Mouse (Mus musculus) C2C12 (cell line): Measurements from ENCODE around the gene Eif5a2.

Experiments used
- CTCF ChIP-seq: IDR thresholded peaks from one replicate; pipeline ENCODE4 v1.5.1; 2011; ENCODE audit not compliant: control insufficient read depth, insufficient read depth, insufficient read length
- MAX ChIP-seq: IDR thresholded peaks from one replicate; pipeline ENCODE4 v1.6.1; 2011; ENCODE audit warnings: mild to moderate bottlenecking, control low read depth
- MYOD1 ChIP-seq: IDR thresholded peaks from one replicate; pipeline ENCODE4 v1.6.1; 2011; ENCODE audit warnings: low read depth; ENCODE audit not compliant: control insufficient read depth, insufficient read length

DNA sequence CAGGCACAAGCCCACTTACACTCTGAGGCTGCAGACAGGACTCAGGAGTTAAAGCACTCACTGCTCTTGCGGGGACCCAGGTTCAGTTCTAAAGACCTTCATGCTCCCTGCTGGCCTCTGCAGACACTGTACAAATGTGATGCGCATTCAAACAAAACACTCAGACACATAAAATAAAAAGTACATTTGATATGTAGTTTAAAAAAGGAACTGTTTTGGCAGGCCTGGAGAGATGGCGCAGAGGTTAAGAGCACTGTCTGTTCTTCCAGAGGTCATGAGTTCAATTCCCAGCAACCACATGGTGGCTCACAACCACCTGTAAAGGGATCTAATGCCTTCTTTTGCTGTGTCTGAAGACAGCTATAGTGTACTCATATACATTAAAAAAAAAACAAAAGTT is 32.9 kb upstream of the Eif5a2 start:
- TF ChIP-seq CTCF (no peak), MAX (no peak), MYOD1 (no peak)
